Mouse (Mus musculus): Measurements from ENCODE around the gene Olfr1243.
"Not testable (repeated sequence)": the region's sequence is repeated elsewhere in the genome, so short reads cannot be mapped to it uniquely, and the experiment has no call there.

The Olfr1243 gene

GRCm38 (mm10) chr2:89531387-89531786, at the start of gene Olfr1243:
TSS of gene Olfr1243 (minus strand) at chr2:89531487.
- in situ Hi-C loops (cut with MboI, MseI), result no loop called here

- in situ Hi-C loops (cut with MboI, MseI), result no loop called here
These were observed 47.1 kb upstream of the Olfr1243 start, which contains the start of gene Olfr1245 for GRCm38 (mm10) chr2:89578347-89578746. TSS of gene Olfr1245 (minus strand) at chr2:89578447.

GRCm38 (mm10) chr2:89562706-89563105, 31.4 kb upstream of the Olfr1243 start:
- in situ Hi-C loops (cut with MboI, MseI), result not testable (repeated sequence)

GRCm38 (mm10) chr2:89544516-89544915, 13.2 kb upstream of the Olfr1243 start:
- in situ Hi-C loops (cut with MboI, MseI), result no loop called here

GRCm38 (mm10) chr2:89539923-89540322, 8.6 kb upstream of the Olfr1243 start:
- in situ Hi-C loops (cut with MboI, MseI), result no loop called here

GRCm38 (mm10) chr2:89498235-89498634, 33.1 kb downstream of the Olfr1243 start, which contains the start of gene Olfr1242:
TSS of gene Olfr1242 (minus strand) at chr2:89498335.
- in situ Hi-C loops (cut with MboI, MseI), result no loop called here

GRCm38 (mm10) chr2:89487026-89487425, 44.3 kb downstream of the Olfr1243 start, which contains the start of gene Olfr1241:
TSS of gene Olfr1241 (minus strand) at chr2:89487126.
- in situ Hi-C loops (cut with MboI, MseI), result no loop called here

Data from T-helper 1 cell (primary cell).